Mouse (Mus musculus) midbrain, embryonic 14.5 days (tissue): ENCODE measurements around the gene Fosb. TPM values are rescaled to one million over a fixed set of nuclear protein-coding genes. Genes with fewer than 3 reads are reported as not detected.
A peak's percentile ranks its signal among the peaks of the same experiment; 100 is the strongest.

Experiments used
- ATAC-seq: fragments of 200-750 bp; cut with Nextera tagmentation; 2 replicates; pipeline ENCODE4 v1.8.0; 2017; ENCODE audit warnings: moderate number of reproducible peaks, moderate library complexity; ENCODE audit not compliant: low FRiP score, low TSS enrichment
- DNase-seq: peaks from one replicate; pipeline ENCODE4 v3.0.0-alpha.2; 2015
- H3K27ac ChIP-seq: fragments of 300-500 bp; sonication (generic); replicated peaks from 2 replicates; pipeline ENCODE4 v1.5.1; 2014; ENCODE audit warnings: mild to moderate bottlenecking, low read depth, low read length, moderate library complexity
- H3K27me3 ChIP-seq: fragments of 300-500 bp; sonication (generic); 2 replicates; pipeline ENCODE4 v1.6.1; 2014; ENCODE audit warnings: low read length, control low read depth, mixed read lengths; ENCODE audit not compliant: control insufficient read depth, insufficient read depth
- H3K36me3 ChIP-seq: fragments of 300-500 bp; sonication (generic); 2 replicates; pipeline ENCODE4 v1.6.1; 2014; ENCODE audit warnings: low read length, control low read depth; ENCODE audit not compliant: control insufficient read depth, insufficient read depth
- H3K4me1 ChIP-seq: fragments of 300-500 bp; sonication (generic); 2 replicates; pipeline ENCODE4 v1.6.1; 2014; ENCODE audit warnings: mild to moderate bottlenecking, antibody characterized with exemption, low read length, control low read depth; ENCODE audit not compliant: control insufficient read depth, insufficient read depth
- H3K4me2 ChIP-seq: fragments of 300-500 bp; sonication (generic); 2 replicates; pipeline ENCODE4 v1.6.1; 2014; ENCODE audit warnings: mild to moderate bottlenecking, low read length, moderate library complexity
- H3K4me3 ChIP-seq: fragments of 300-500 bp; sonication (generic); replicated peaks from 2 replicates; pipeline ENCODE4 v1.5.1; 2014; ENCODE audit warnings: low read depth, low read length
- H3K9ac ChIP-seq: fragments of 300-500 bp; sonication (generic); replicated peaks from 2 replicates; pipeline ENCODE4 v1.6.1; 2014; ENCODE audit warnings: mild to moderate bottlenecking, low read length, moderate library complexity
- H3K9me3 ChIP-seq: fragments of 300-500 bp; sonication (generic); 2 replicates; pipeline ENCODE4 v1.6.1; 2016; ENCODE audit warnings: low read length, control low read depth, mixed read lengths; ENCODE audit not compliant: control insufficient read depth
- WGBS: fragments of 180-500 bp; shearing (Covaris S2); extraction: QIAGEN DNeasy Blood & Tissue Kit; methylation state at CpG from one replicate; pipeline ENCODE4 v1.1.7; 2014; 5-methylcytosine and 5-hydroxymethylcytosine counted together
- polyA plus RNA-seq: library from polyadenylated mRNA; unstranded; fragments of >200 nt; fragmentation: Nextera tagmentation; extraction: Ambion mirVana; gene quantifications from 2 replicates; pipeline ENCODE4 v1.2.1, GENCODE M21; 2014

The Fosb gene
- polyA plus RNA-seq: not detected in 2 replicates

DNA sequence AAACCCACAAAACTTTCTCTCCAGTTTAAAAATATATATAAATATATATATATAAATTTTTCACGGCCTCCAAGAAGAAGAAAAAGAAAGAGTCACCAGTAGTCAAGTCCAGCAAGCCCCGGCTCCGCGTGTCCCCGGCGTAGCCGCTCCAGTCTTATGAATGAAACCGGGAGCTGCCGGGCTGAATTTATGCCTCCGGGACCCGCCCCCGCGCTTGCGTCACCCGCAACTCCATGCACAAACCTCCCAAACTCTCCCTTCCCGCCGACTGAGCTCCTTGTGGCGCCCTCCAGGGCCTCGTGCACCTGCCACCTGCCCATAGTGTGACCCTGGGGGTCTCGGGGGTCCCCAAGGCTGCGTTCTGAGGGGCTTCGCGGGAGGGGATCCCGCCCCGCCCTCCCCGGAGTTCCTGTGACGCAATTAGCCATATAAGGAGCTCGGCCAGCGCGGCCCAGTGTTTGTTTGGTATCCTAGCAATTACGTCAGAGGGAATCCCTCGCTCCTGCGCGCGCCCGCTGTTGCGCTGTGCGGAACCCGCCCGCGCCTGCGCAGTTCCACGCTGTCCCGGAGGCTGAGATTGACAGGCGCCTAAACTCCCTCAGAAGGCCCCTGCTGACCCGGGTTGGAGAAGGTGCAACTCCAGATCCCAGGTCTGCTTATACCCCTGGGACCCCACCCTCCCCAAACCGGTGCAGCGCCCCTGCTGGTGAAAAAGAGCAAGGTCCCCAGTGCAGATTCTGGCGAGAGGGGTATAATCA is at the start of gene Fosb:
Gene Fosb (minus strand): TSS at position 168 of the 758 bp plus-strand sequence.
- H3K4me1 ChIP-seq: peaks cover 19% of the 10 kb centered on the region
- H3K27me3 ChIP-seq: peaks cover 21% of the 10 kb centered on the region
- H3K36me3 ChIP-seq: no peaks in the 10 kb centered on the region
- peak within 1 kb of the TSS; percentile 47 for H3K4me3 ChIP-seq
- under 1% methylated on average over 49 of the region's 49 CpGs for WGBS
- no peaks in the 10 kb centered on the region for H3K9me3 ChIP-seq
- ATAC-seq (peak; percentile 88), DNase-seq (peak; percentile 99)
- peak within 1 kb of the TSS; percentile 88 for H3K4me2 ChIP-seq
- H3K9ac ChIP-seq: peak within 1 kb of the TSS; percentile 46
- no peak within 1 kb of the TSS for H3K27ac ChIP-seq

DNA sequence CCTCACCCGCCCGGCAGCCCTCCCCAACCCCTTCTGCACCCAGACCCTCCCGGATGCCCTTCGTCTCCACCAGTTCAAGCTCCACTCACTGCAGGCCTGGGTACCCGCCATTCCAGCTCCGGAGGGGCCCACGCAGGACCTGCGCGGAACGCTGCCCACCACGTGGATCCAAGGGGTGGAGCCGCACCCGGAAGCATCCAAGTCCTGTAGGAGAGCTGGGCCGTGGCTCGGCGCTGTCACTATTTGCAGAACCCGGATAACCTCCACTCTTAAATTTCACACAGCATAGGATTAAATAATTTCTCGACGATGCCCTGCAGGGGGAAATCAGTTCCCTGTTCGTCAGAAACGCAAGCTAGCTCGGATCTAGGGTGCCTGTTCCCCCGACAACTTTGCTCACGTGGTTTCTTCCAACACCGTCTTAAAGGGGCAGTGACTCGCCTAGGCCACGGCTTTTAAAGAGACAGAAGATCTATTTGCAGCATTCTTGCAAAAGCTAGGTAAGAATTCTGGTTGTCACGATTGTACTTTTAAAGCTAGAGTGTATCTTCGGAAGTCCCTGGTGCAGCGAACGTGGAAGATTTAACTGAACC is 49.5 kb upstream of the Fosb start, which contains the start of the genes Cd3eap and Ppp1r13l:
Gene Cd3eap (minus strand): TSS at position 185 of the 593 bp plus-strand sequence.
Gene Ppp1r13l (plus strand): TSS at position 451 of the 593 bp plus-strand sequence.
- DNase-seq (peak; percentile 91), ATAC-seq (peak; percentile 84)
- whole genome bisulfite sequencing: under 1% methylated on average over 31 of the region's 31 CpGs
- 0 out of 2 replicates have a peak, but pooled peaks cover 6% of the 10 kb centered on the region for H3K27me3 ChIP-seq
- peak within 1 kb of the TSS; percentile 70 for H3K4me3 ChIP-seq
- peak within 1 kb of the TSS; percentile 97 for H3K4me2 ChIP-seq
- H3K27ac ChIP-seq: no peak within 1 kb of the TSS; the same call in 1 of the 2 replicates
- peaks cover 27% of the 10 kb centered on the region for H3K36me3 ChIP-seq
- peaks cover 26% of the 10 kb centered on the region for H3K4me1 ChIP-seq
- H3K9ac ChIP-seq: peak within 1 kb of the TSS; percentile 59
- H3K9me3 ChIP-seq: no peaks in the 10 kb centered on the region

DNA sequence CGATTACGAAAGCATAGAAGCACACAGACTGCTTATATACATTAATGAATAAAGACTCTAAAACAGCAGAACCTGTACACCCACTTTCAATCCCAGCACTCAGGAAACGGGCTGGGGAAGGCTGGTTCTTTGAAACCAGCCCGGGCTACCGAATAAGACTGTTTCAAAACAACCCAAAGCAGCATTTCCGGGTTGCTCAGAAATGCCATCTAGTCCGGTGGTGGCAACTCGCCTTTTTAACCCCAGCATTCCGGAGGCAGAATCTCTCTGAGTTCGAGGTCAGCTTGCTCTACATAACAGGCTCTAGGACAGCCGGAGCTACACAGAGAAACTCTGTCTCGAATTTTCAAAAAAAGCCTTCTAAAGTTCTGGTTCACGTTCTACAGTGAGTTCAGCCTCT is 48.8 kb upstream of the Fosb start:
- WGBS: 25% methylated on average over 13 of the region's 13 CpGs
- peaks cover 31% of the 10 kb centered on the region for H3K36me3 ChIP-seq

DNA sequence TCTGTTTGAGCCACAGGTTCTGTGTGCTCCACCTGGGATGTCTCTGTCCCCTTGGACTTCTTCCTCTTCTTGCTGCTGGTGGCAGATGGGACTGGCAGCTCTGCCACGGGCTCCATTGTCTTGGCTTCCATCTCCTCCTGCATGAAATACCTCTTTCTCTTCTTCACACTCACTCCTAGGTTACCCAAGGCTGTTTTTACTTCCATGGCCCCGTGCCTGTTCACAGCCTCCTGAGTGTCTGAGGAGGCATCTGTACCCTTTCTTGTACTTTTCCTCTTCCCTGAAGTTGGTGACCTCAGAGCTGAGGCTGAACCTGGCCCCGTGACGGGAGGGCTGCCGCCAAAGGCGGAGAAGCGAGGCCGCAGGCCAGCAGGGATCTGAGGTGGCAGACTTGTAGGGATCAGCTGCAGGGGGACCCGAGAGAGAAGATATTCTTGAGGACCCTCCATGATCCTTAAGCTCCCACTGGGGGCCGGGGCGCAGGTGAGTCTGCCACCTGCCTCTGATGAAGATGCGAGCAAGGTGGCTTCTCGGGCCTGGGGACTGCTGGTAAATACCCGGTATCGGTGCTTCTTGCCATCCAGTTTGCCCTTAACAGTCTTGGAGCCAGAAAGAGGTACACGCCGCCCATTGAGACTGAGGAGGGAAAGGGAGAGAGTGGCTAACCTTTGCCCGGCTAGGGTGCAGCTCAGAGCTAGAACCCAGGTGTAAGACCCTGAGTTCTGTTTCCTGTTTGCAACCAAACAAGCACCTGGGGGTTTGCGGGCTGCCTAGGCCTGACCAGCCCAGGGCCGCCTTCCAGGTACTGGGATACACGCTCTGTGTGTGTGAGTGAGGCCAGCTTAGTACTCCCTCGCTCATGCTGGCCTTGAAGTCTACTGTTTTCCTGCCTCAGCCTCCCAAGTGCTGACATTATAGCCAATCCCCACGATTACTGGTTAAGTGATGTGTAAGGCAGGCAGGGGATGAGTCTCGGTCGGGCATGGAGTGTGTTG is 47.8 kb upstream of the Fosb start:
- H3K27me3 ChIP-seq: 0 out of 2 replicates have a peak, but pooled peaks cover 6% of the 10 kb centered on the region
- H3K27ac ChIP-seq: no peak overlapping the region
- H3K36me3 ChIP-seq: peaks cover 40% of the 10 kb centered on the region
- H3K4me1 ChIP-seq: peaks cover 26% of the 10 kb centered on the region
- no peak overlapping the region; the same call in 1 of the 2 replicates for H3K9ac ChIP-seq
- peak overlapping the region; percentile 97 for H3K4me2 ChIP-seq
- WGBS: 93% methylated on average over 25 of the region's 25 CpGs
- no peaks in the 10 kb centered on the region for H3K9me3 ChIP-seq
- DNase-seq: no peak
- peak overlapping the region; percentile 70 for H3K4me3 ChIP-seq
- no peak for ATAC-seq

More for the DNA sequence above, 48.8 kb upstream of the Fosb start:
- Histone ChIP-seq H3K4me1 (peaks cover 26% of the 10 kb centered on the region), H3K9ac (peak overlapping the region; percentile 59), H3K4me3 (peak overlapping the region; percentile 70), H3K27me3 (0 out of 2 replicates have a peak, but pooled peaks cover 6% of the 10 kb centered on the region), H3K4me2 (peak overlapping the region; percentile 97), H3K9me3 (no peaks in the 10 kb centered on the region), H3K27ac (no peak overlapping the region)
- ATAC-seq (no peak), DNase-seq (no peak)

DNA sequence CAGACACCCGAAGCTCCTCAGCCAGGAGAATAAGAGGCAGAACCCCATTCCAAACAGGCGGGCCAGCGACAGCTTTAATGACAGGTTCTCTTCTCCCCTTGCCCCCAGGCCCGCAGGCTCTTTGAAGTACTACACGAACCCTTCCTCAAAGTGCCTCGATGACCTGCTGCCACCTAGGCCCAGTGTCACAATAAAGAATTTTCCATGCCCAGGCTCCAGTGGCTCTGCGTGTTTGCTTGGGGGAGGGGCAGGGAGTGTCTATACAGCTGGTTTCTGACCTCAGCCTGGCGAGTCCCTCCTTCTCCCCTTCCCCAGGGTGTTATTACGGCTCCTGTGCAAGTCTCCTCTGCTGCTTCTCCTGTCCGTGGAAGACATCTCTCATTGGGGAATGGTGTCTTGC is 46.5 kb upstream of the Fosb start:
- H3K4me2 ChIP-seq: no peak overlapping the region
- H3K27me3 ChIP-seq: 0 out of 2 replicates have a peak, but pooled peaks cover 2% of the 10 kb centered on the region
- no peak overlapping the region for H3K27ac ChIP-seq
- WGBS: 82% methylated on average over 10 of the region's 10 CpGs
- no peaks in the 10 kb centered on the region for H3K9me3 ChIP-seq
- H3K4me3 ChIP-seq: no peak overlapping the region
- no peak overlapping the region for H3K9ac ChIP-seq
- H3K4me1 ChIP-seq: peaks cover 20% of the 10 kb centered on the region
- H3K36me3 ChIP-seq: peaks cover 52% of the 10 kb centered on the region
- DNase-seq (no peak), ATAC-seq (no peak)

DNA sequence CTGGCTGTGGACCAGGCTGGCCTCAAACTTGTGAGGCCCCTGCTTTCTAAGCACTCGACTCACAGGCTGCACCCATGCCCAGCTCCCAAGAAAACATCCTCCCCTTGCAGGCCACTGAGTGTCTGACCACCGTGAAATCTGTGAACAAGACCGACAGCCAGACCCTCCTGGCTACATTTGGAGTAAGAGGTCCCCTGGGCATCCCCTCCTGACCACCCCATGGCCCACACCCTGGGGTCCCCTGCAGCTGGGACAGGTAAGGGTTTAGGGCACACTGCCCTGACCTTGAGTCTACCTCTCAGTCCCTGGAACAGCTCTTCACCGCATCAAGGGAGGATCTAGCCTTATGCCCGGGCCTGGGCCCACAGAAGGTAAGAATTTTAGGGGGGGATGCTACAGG is 45.1 kb upstream of the Fosb start:
- H3K36me3 ChIP-seq: peaks cover 62% of the 10 kb centered on the region
- H3K4me3 ChIP-seq: no peak overlapping the region
- no peak for ATAC-seq

DNA sequence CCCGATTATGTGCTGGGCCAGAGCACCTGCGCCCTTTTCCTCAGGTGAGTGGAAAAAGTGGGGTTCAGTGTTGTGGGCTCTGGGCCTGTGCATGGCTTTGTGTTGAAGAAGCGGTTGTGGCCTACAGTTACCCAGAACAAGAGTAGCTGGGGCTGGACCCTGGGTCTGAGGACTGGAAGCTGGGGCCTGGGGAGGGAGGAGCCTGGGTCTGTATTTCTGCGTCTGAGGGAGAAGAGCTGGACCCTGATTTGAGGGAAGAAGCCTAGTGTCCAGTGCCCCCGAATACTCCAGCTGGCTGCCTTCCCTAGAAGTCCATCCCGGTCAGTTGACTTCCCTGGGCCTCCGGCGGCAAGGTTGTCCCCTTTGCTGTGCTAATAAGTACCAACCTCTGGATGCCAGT is 40.4 kb upstream of the Fosb start:
- WGBS: 98% methylated on average over 8 of the region's 8 CpGs
- H3K27me3 ChIP-seq: no peaks in the 10 kb centered on the region
- no peak overlapping the region for H3K27ac ChIP-seq
- peaks cover 61% of the 10 kb centered on the region for H3K36me3 ChIP-seq
- H3K4me1 ChIP-seq: peaks cover 8% of the 10 kb centered on the region
- no peak overlapping the region for H3K4me3 ChIP-seq
- no peak for DNase-seq
- no peak overlapping the region for H3K4me2 ChIP-seq
- no peak for ATAC-seq
- H3K9me3 ChIP-seq: no peaks in the 10 kb centered on the region
- no peak overlapping the region for H3K9ac ChIP-seq

More for the DNA sequence above, 45.1 kb upstream of the Fosb start:
- Histone ChIP-seq H3K27me3 (no peaks in the 10 kb centered on the region), H3K9ac (no peak overlapping the region), H3K4me1 (peaks cover 9% of the 10 kb centered on the region), H3K9me3 (no peaks in the 10 kb centered on the region), H3K27ac (no peak overlapping the region), H3K4me2 (no peak overlapping the region)
- WGBS: 89% methylated on average over 5 of the region's 5 CpGs
- DNase-seq: no peak
